Mouse (Mus musculus) heart, postnatal 0 days (tissue): ENCODE data around the gene Rnf20. TPM values are rescaled to one million over a fixed set of nuclear protein-coding genes. Genes with fewer than 3 reads are reported as not detected.
"Not testable (repeated sequence)": the region's sequence is repeated elsewhere in the genome, so short reads cannot be mapped to it uniquely, and the experiment has no call there.

ENCODE experiments used
- ATAC-seq: fragments of 200-750 bp; cut with Nextera tagmentation; 2 replicates; pipeline ENCODE4 v1.8.0; 2017; ENCODE audit warnings: low read depth, moderate number of reproducible peaks, moderate library complexity; ENCODE audit not compliant: insufficient read depth
- DNase-seq: peaks from one replicate; pipeline ENCODE4 v3.0.0-alpha.2; 2016; ENCODE audit warnings: low spot score
- H3K27ac ChIP-seq: fragments of 300-500 bp; sonication (generic); 2 replicates; pipeline ENCODE4 v1.5.1; 2014; ENCODE audit warnings: low read depth, mild to moderate bottlenecking
- H3K27me3 ChIP-seq: fragments of 300-500 bp; sonication (generic); 2 replicates; pipeline ENCODE4 v1.6.1; 2014; ENCODE audit warnings: low read length, mixed read lengths; ENCODE audit not compliant: control insufficient read depth, insufficient read depth
- H3K36me3 ChIP-seq: fragments of 300-500 bp; sonication (generic); replicated peaks from 2 replicates; pipeline ENCODE4 v1.6.1; 2014; ENCODE audit warnings: low read length, mixed read lengths; ENCODE audit not compliant: control insufficient read depth, insufficient read depth
- H3K4me1 ChIP-seq: fragments of 300-500 bp; sonication (generic); 2 replicates; pipeline ENCODE4 v1.6.1; 2014; ENCODE audit warnings: antibody characterized with exemption; ENCODE audit not compliant: control insufficient read depth, insufficient read depth
- H3K4me2 ChIP-seq: fragments of 300-500 bp; sonication (generic); 2 replicates; pipeline ENCODE4 v1.6.1; 2014; ENCODE audit warnings: low read depth, mild to moderate bottlenecking, low read length, moderate library complexity
- H3K4me3 ChIP-seq: fragments of 300-500 bp; sonication (generic); 2 replicates; pipeline ENCODE4 v1.5.1; 2014; ENCODE audit warnings: low read depth, low read length
- H3K9ac ChIP-seq: fragments of 300-500 bp; sonication (generic); replicated peaks from 2 replicates; pipeline ENCODE4 v1.6.1; 2014; ENCODE audit warnings: low read depth, low read length, mixed read lengths
- H3K9me3 ChIP-seq: fragments of 300-500 bp; sonication (generic); replicated peaks from 2 replicates; pipeline ENCODE4 v1.6.1; 2016; ENCODE audit warnings: low read length; ENCODE audit not compliant: control insufficient read depth
- CTCF ChIP-seq: IDR thresholded peaks from 2 replicates; pipeline ENCODE4 v1.5.1; 2016; ENCODE audit warnings: antibody characterized with exemption, control low read depth, low read depth
- EP300 ChIP-seq: IDR thresholded peaks from 2 replicates; pipeline ENCODE4 v1.6.1; 2016; ENCODE audit warnings: antibody characterized with exemption, low read depth
- WGBS: fragments of 180-500 bp; shearing (Covaris S2); extraction: QIAGEN DNeasy Blood & Tissue Kit; methylation state at CpG from one replicate; pipeline ENCODE4 v1.1.7; 2014; 5-methylcytosine and 5-hydroxymethylcytosine counted together
- polyA plus RNA-seq: library from polyadenylated mRNA; unstranded; fragments of >200 nt; fragmentation: Nextera tagmentation; extraction: Ambion mirVana; gene quantifications from 2 replicates; pipeline ENCODE4 v1.2.1, GENCODE M21; 2015
- total RNA-seq: library from RNA; depleted of rRNA; stranded (reverse); fragments of >200 nt; gene quantifications from 2 replicates; pipeline ENCODE4 v1.2.3, GENCODE M21; 2014; ENCODE audit warnings: low replicate concordance

The Rnf20 gene
- total and polyA plus RNA-seq, 2 experiments from 2014 or later: 18.8 to 26.5 TPM

DNA sequence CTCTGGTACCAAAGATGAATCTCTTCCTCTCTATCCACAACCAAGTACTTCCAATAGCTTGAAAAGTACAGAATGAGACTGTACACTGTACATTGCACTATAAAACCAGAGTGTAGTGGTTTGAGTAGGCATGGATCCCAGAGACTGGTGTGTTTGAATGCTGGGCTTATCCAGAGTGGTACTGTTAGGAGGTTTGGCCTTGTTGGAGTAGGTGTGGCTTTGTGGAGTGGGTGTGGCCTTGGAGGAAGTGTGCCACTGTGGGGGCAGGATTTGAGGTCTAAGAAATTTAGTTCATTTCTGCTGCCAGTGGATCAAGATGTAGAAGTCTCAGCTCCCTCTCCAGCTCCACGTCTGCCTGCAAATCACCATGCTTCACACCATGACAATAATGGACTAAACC is 26.3 kb upstream of the Rnf20 start:
- ATAC-seq (no peak), DNase-seq (no peak)
- H3K9me3 ChIP-seq: no peaks in the 10 kb centered on the region
- H3K36me3 ChIP-seq: no peaks in the 10 kb centered on the region
- H3K4me2 ChIP-seq: no peak overlapping the region
- H3K27me3 ChIP-seq: no peaks in the 10 kb centered on the region
- no peaks in the 10 kb centered on the region for H3K4me1 ChIP-seq
- WGBS: 79% methylated on average over 1 of the region's 1 CpGs
- no peak overlapping the region for H3K9ac ChIP-seq
- TF ChIP-seq EP300: no peak
- no peak for TF ChIP-seq CTCF
- H3K27ac ChIP-seq: no peak overlapping the region
- H3K4me3 ChIP-seq: no peak overlapping the region

DNA sequence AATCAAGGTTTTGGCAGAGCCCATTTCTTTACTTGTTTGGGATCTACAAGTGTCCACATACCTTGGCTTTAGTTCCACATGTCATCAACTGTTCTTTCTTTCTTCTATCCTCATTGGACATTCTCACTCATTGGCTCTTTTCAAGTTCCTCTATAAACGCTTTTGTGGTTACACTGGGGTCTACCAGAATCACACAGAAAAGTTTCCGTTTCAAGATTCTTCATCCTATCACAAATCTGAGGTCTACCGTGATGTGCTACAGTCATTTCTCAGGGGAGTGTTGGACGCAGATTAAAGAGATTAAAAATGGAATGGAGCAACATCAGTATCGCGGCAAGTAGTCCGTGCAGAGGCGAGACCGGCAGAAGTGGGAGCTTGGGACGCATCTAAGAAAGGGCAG is 14.9 kb upstream of the Rnf20 start:
- no peak for DNase-seq
- Histone ChIP-seq H3K9me3 (no peaks in the 10 kb centered on the region), H3K4me3 (no peak overlapping the region), H3K9ac (no peak overlapping the region), H3K4me1 (no peaks in the 10 kb centered on the region), H3K27me3 (no peaks in the 10 kb centered on the region), H3K4me2 (no peak overlapping the region), H3K36me3 (no peaks in the 10 kb centered on the region), H3K27ac (no peak overlapping the region)
- ATAC-seq: no peak
- WGBS: 85% methylated on average over 10 of the region's 10 CpGs
- TF ChIP-seq EP300: no peak
- TF ChIP-seq CTCF: no peak

DNA sequence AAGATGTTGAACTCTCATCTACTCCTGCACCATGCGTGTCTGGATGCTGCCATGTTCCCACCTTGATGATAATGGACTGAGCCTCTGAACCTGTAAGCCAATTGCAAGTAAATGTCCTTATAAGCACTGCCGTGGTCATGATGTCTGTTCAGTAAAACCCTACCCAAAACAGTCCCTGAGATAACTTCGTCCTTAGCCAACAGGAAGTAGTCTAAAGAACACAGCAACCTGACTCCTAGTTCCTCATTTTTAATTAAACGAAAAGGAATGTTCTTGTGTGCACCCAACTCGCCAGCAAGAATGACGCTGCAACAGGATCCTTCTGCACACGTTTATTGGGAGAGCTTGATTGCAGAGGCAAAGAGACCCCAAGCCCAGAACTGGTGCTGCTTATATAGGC is 11.9 kb upstream of the Rnf20 start:
- not testable (repeated sequence) for H3K36me3 ChIP-seq, H3K4me3 ChIP-seq, H3K4me2 ChIP-seq, H3K27me3 ChIP-seq, H3K9me3 ChIP-seq, ATAC-seq, H3K27ac ChIP-seq, H3K9ac ChIP-seq, DNase-seq, H3K4me1 ChIP-seq
- WGBS: 81% methylated on average over 7 of the region's 7 CpGs

DNA sequence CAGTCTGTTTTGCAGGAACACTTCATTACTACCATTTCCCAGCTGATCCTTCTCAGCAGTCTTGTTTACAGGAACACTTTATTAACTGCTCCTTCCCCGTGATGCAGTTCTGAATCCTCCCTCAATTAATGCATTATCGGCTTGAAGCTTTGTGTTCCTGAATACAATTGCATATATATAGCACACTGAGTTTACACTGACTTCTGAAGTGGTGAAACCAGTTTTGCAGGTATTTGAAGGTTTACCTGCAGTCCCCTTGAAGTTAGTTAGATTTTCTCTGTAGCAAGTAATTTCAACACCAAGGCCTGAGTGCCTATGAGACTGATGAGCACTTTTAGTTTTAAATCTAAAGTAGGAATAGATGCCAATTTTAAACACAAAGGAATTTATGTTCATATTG is 9.5 kb upstream of the Rnf20 start:
- no peak overlapping the region for H3K4me3 ChIP-seq
- H3K27me3 ChIP-seq: no peaks in the 10 kb centered on the region
- no peak overlapping the region for H3K9ac ChIP-seq
- no peaks in the 10 kb centered on the region for H3K36me3 ChIP-seq
- DNase-seq (no peak), ATAC-seq (no peak)
- H3K4me1 ChIP-seq: no peaks in the 10 kb centered on the region
- H3K9me3 ChIP-seq: no peaks in the 10 kb centered on the region
- 86% methylated on average over 2 of the region's 2 CpGs for WGBS
- TF ChIP-seq CTCF (no peak), EP300 (no peak)
- H3K4me2 ChIP-seq: no peak overlapping the region
- H3K27ac ChIP-seq: no peak overlapping the region

DNA sequence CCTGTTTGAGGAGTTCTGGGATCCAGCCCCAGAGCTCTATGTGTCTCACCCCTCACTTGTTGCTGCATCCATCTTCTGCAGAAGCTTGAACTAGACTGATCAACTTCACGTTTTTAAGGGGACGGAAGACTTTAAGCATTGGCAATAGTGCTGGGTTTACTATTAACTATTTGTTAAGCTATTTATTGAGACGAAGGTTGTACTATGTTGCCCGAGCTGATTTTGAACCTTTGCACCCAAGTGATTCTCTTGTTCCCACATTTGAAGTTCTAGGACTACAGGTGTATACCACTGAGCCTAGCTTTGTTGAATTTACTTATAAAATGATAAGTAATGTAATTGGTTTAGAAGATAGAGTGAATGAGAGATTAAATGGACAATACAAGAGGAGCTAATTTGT is 7.9 kb upstream of the Rnf20 start:
- WGBS: 78% methylated on average over 4 of the region's 4 CpGs
- H3K27ac ChIP-seq: no peak overlapping the region
- H3K4me3 ChIP-seq: no peak overlapping the region
- H3K9ac ChIP-seq: no peak overlapping the region
- TF ChIP-seq EP300 (no peak), CTCF (no peak)
- no peaks in the 10 kb centered on the region for H3K36me3 ChIP-seq
- ATAC-seq (no peak), DNase-seq (no peak)
- H3K9me3 ChIP-seq: no peaks in the 10 kb centered on the region
- H3K27me3 ChIP-seq: no peaks in the 10 kb centered on the region
- no peaks in the 10 kb centered on the region for H3K4me1 ChIP-seq
- H3K4me2 ChIP-seq: no peak overlapping the region

DNA sequence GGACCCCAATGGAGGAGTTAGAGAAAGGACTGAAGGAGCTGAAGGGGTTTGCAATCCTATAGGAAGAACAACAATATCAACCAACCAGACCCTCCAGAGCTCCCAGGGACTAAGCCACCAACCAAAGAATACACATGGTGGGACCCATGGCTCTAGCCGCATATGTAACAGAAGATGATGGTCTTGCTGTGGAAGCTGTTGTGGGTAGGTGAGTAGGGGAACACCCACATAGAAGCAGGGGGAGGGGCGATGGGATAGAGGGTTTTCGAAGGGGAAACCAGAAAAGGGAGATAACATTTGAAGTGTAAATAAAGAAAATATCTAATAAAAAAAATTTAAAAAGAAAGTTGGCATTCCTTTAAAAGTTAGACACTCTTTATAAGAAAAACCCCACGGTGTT is 6.8 kb upstream of the Rnf20 start:
- DNase-seq, H3K4me1 ChIP-seq, H3K4me3 ChIP-seq, ATAC-seq, H3K36me3 ChIP-seq, H3K9me3 ChIP-seq, H3K4me2 ChIP-seq, H3K9ac ChIP-seq, H3K27ac ChIP-seq, H3K27me3 ChIP-seq: not testable (repeated sequence)
- 76% methylated on average over 4 of the region's 4 CpGs for WGBS
